Mouse (Mus musculus) brain, embryonic 18.5 days (tissue): ENCODE measurements around the gene Stradb.
A peak's percentile ranks its signal among the peaks of the same experiment; 100 is the strongest.
"Not testable (repeated sequence)": the region's sequence is repeated elsewhere in the genome, so short reads cannot be mapped to it uniquely, and the experiment has no call there.

Experiments used
- DNase-seq: peaks from one replicate; pipeline ENCODE4 v3.0.0-alpha.2; 2012; ENCODE audit warnings: low read depth, low spot score

The Stradb gene

DNA sequence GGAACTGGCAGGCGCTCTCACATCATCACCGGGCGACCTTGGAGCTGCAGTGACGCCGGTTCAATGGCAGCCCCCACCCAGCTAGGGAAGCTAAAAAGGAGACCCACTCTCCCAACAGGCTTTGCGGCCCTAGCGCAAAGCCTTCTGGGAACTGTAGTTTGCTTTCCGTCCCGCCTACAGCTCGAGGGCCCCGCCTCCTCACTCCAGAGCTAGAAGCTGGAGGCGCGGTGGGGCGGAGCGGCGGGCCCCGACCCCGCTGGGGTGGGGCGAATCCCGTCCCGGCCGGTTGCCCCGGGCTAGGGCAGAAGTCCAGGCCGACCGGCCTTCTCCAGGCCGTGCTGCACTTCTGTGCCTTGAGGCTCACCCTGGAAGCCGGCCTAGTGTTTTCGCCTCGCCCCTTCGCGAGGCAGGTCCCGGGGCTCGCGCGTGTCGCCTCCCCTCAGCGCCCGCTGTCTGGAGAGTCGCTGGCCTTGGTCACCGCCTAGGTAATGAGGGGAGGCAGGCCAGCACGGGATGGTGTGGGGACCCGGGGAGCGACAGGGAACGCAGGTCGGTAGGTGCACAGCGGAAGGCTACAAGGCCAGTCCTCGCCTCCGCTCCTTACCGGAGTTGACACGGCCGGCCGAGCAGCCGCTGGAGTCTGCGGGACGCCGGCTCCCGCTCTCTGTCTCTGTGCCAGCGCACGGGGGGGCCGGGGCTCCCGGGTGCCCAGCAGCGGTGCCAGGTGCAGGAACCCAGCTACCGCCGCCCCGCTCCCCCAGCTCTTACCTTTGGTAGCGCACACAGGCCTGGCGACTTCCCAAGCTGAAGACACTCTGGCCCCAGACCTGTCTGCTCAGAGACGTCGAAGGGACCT lies at the start of gene Stradb, which contains the start of gene Trak2:
Gene Stradb (plus strand): TSS at position 157 of the 856 bp plus-strand sequence.
Gene Trak2 (minus strand): TSS at position 65 of the 856 bp plus-strand sequence.
- peak; percentile 92 for DNase-seq

DNA sequence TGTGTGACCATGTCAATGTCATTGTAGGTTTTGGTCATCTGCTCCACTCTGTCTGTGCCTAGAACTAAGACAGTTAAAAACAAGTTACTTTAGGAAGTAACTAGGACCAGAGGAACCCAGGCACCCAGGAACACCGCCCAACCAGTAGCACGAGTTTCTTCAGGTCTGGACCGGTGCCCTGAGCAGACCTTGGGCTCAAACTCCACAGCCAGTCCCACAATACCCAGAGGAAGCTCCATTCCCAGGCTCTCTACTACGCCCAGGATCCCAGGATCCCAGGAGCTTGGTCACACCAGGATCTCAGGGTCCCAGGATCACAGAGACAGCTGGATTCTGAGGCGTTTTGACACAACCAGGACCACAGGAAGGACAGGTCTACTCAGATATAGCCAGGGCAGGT lies 46.7 kb upstream of the Stradb start:
- no peak for DNase-seq

DNA sequence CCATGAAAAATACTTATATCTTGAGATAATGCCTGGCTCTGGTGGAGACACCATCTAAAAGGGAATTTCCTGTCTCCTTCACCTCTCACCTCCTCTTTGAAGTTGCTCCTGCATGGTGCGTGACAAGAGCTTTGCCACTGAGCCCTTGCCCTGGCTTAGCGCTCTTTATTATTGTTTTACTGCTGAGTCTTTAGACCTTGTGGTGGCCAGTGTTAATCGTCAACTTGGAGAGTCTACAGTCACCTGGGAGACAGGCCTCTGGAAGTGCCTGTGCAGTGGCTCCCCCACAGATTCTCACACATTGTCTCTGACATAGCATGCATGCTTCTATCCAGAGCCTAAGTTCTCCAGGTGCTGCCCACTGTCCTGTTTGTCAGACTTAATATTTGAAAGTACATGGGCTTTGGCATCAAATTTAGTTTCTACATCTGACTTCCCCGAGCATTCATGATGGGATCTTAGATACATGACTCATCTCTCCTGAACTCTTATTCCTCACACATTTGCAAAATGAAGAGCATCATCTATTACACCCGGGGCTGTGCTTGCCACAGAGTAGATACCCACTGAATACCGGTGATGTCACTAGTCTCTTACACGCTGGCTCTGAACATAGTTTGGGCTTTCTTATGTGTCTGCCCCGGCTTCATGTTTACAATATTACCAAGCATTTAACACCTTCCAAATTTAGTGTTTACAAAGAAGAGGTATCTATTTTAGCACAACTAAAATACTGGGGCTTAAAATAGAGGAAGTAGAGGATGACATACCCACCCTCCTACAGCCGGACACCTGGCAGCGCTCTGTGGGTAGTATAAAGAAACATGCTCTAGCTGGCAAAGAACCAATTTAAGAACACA lies 36.3 kb upstream of the Stradb start:
- no peak for DNase-seq

DNA sequence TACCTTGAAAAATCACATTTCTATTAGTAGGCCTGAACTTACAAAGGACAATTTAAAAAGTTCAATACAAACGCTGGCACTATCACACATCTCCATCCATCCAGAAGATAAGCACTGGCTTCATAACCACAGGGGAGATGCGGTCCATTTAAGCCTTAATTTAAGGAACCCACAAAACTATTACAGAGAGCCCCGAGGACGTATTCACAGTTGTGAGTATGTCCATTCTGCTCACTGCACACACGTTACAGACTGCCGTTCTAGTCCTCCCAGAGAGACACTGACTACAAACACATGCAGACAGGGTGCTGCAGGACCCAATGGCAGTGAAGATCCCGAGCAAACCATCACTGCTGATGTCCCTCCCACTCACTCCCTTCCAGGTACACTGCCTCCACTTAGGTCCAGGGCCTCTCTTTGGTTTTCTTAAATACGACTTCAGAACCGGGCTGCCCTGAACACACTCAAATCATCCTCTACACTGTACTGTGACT lies 35.7 kb upstream of the Stradb start:
- DNase-seq: no peak

DNA sequence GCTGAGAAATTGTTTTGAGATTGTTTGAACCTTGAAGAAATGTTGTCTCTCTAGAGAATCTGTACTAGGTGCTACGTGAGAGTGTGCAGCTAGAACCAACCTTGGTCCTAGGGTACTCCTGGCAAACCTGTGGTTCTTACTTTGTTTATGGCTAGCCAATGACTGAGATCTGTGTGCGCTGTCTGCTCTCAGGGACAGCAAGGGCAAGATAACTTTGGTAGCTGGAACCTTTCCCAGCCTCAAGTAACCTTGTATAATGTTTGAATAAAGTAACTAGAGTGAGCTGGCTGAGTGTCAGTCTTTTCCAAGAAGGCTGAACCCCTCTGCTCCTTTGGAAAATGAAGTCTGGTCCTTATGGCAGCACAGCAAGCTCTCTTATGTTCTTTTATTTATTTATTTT lies 27.8 kb upstream of the Stradb start:
- DNase-seq: no peak

DNA sequence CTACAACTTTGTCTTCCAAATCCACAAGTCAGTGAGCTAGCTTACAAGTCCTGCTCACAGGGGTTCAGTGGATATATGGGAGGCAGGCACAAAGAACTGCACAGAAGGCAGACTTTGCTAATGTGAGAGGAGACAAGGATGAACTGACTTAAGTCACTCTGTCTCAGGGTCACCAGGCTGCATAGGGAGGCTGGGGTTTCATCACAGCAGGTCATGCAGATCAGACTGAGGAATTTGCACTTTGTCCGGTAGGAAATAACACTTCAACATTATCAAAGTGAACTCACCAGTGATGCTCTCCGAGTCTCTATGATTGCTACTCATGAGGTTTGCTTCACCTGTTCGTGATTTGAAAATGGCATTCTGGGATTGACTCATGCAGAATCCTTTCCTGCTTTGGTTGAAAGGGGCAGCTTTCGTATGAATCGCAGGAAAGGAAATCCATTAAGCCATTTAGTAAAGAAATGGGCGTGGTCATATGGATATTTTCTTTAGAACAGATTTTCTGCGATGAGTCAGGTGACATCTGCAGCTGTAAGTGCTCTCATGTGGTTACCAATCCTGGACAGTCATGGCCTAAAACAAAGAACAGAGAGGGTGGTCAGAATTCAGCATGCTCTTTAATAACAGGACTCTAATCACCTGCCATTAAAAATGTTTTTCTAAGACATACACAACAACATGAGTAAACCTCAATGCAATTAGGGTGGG lies 27.2 kb upstream of the Stradb start:
- DNase-seq: no peak

DNA sequence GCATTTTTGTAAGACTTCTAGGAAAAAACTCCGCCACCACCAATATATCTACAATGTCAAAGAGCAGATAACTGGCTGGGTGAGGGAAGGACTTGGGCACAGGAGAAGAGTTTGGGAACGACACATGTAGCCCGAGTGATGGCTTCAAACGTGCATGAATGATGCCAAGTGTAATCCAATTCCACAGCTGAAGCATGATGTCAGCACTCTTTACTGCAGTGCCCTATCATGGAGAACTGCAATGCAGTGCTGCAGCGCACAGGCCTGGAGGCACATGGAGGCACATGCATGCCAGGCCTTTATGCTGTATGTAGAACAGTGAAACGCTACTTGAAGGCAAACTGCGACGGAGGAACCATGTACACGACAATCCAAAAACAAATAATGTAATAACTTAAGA lies 26.6 kb upstream of the Stradb start:
- DNase-seq: no peak

DNA sequence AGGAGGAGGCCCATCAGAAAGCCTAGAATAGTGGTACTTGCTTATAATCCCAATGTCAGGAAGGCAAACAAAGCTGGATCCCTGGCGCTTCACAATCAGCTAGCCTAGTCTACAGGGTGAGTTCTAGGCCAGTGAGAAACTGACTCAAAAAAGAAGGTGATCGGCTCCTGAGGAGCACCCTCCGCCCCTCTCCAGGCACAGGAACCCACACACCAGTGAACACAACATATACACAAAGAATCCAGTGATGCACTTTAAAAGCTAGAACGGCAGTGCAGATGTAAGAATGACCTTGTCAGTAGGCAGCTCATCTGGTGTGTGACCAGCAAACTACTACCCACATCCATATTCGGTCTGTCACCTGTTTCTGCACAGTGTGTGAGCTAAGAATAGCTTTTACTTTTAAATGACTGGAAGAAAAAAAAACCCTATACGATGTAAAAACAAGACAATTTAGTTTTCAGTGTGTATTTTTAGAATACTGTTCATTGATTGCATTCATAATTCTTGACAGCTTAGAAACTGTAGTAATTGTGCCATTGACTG lies 23.7 kb upstream of the Stradb start:
- DNase-seq: no peak

DNA sequence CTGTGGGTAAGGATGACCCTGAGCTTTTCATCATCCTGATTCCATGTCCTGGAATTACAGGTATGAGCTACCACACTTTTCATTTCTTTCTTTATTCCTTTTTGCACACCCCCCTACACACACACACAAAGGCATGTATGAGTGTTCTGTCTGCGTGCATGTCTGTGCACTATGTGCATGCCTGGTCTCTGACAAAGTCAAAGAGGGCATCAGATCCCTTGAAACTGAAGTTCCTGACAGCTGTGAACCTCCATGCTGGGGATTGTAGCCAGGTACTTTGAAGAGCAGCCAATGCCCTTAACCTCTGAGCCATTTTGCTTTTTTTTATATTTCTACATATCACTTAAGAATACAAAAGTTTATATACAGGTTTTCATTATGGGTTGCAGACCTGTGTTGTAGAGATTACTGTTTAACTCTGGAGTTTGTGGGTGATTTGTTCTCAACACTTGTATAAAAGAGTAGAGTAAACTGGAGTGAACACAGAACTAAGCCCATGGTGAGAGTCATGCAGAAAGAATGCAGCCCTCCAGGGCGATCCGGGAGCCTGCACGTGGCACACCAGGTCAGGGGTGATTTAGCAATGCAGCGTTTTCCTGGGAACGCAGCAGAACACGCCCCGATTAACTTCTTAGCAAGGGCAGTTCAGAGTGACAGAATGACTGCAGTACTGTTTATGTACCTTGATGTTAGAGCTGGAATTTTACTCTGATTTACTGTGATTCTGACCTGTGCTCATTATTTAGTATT lies 22.2 kb upstream of the Stradb start:
- no peak for DNase-seq

DNA sequence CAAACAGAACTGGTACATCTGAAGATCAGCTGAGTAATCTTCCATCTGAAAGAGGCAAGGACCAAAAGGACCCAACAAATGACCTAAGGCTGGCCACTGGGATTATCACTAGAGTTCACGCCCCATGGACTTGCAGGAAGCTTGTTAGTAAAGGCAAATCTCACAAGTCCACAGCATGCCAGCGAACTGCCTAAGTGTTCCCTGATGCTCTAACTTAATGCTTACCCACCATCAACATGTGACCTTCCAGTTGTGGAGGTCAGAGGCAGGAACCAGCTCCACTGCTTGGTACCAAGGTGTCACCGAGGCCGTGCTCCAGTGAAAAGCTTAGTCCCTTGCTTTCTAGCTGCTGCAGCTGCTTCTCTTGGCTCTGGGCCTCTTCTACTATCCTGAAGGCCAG lies 21.5 kb upstream of the Stradb start:
- no peak for DNase-seq

DNA sequence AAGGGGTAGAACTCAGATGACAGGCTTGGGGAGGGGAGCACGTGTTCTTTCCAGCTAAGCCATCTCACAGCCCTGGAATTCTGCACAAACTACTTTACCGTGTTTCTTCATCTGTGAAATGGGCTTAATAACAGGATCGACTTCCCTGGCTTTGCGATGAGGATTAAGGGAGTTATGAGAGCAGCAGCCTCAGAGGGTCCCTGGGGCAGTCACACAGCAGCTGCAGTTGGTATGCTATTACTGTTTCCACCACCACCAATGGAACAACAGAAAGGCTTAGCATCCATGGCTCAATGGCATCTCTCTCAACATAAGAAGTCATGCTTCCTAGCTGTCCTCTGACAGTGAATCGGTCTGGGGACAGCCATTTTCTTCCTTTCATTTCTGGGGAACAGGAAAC lies 20.8 kb upstream of the Stradb start:
- no peak for DNase-seq

DNA sequence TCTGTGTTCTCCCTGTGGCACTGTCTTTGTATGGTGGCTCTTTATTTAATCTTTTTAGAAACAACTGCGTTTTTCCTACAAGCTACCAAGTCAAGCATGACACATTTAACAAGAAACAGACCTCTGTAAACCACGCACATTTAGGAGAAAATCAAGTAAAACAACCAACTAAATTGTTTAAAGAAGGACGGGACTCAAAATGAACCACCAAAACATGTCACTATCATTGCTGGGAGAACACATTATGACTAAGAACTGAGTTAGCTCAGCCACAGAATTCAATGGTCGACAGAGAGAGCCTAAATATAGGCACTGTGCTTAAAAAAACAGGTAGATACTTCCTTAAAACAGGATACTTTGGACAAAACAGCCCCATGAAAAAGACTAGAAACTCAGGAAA lies 20.3 kb upstream of the Stradb start:
- DNase-seq: no peak

DNA sequence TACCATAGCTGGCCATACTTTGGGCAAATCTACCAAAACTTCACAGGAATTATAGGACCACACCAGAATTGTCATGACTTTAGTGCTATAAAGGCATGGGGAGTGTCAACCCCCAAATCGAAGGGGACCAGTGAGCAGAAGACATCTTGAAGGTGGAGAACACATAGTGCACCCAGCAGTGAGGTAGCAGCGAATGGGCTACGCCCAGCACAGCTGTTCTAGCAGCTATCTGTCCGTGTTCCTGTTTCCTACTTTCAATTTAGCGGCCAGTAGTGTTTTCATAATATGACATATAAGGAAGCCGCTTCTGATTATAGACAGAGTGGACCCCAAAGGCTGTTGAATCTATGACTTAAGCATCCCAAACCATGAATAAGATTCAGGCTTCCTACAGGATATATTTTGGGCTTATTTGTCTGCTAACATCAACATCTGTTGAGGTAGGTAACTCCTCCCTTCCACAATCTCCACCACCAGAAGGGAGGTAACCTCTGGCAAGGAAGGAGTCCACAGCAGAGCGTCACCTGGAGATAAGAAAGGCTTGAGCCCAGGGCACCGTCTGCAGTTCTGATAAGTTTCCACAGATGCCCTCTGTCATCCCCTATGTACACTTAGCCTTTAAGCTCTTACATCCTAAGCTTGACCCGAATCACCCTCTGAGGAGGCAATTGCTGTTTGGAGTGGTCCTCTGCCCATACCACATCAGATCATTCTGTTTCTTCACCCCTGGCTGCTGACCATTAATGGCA lies 19.5 kb upstream of the Stradb start:
- DNase-seq: no peak

DNA sequence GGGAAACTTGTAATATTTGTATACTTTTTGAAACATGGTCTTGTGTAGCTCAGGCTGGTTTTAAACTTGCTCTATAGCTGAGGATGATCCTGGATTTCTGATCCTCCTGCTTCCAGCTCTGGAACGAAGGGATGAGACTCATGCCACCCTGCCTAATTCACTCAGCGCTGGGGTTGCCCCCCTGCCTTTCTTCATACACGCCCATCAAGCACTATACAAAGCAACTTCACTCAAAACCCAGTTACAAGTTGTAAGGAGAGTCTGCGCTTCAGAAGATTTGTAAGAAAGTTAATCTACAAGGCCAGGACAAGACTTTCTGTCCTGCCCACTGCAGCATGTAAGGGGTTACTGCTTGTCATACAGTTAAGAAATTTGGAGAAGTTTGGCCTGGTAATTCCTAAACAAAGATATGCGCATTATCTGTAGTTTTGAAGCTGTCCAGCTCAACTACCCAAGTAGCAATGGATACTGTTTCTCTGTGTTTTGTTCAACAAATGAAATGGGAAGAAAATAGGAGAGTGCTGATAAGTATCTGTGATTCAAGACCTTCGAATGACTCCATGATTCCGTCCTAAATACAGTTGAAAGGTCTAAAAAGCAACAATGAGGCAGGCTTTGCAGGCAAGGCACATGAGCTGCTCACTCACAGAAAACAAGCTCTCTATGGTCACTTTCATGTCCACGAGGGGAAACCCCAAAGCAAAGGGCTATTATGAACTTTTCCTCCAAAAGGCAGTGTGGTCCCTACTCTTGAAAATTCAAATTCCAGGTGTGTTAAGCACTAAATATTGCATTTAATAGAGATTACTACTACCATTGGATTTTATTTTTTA lies 18.5 kb upstream of the Stradb start:
- DNase-seq: no peak

DNA sequence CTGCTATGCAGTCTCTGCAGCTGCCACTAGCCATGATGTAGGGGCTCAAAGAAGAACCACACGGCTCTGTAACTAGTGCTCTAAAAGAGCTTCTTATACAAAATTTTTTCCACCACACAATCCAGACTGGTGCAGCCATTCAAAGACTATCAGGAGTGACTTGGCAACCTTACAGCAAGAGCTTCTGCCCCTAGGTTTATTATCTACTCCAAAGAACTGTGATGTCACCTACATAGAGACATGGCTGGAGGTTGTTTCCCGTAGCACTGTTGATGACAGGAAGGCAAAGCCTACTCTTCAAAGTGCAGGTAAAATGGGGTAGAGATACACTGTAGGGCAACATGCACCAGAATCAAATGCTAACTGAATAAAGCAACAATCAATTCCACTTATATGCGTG lies 17.6 kb upstream of the Stradb start:
- no peak for DNase-seq

DNA sequence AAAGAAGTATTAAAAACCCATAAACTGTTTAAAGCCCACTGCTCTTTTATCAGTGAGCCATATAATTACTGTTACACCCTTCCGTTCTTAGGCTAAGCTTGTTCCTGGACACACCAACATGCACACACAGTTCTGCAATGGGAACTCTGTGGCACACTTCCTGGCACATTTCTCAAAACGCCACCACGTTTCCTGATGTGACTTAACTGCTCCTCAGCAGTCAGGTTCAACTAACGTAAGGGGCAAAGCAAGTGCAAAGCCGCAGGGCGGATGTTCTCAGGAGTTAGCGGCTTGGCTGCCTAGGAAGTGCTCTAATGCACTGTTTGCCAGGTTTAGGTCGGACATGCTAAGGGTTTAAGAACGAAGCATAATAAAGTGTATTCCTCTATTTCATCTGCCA lies 17.1 kb upstream of the Stradb start:
- DNase-seq: no peak

DNA sequence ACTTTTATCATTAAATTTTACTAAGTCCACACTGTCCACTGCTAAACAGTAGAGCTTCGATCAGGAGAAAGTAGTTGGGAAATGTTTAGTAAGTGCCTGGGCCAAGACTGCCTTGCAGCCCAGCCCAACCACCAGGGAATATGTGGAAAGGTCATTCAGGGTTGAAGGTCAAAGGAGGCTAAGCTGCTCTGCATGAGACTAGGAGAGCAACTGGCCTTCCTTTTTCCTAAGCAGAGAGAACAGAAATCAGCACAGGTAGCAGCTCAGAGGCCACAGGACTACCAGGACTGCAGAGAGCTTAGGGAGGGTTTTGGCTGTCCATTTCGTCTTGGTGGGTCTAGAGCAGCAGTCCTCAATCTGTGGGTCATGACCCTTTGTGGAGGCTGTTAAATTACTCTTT lies 15.4 kb upstream of the Stradb start:
- no peak for DNase-seq

DNA sequence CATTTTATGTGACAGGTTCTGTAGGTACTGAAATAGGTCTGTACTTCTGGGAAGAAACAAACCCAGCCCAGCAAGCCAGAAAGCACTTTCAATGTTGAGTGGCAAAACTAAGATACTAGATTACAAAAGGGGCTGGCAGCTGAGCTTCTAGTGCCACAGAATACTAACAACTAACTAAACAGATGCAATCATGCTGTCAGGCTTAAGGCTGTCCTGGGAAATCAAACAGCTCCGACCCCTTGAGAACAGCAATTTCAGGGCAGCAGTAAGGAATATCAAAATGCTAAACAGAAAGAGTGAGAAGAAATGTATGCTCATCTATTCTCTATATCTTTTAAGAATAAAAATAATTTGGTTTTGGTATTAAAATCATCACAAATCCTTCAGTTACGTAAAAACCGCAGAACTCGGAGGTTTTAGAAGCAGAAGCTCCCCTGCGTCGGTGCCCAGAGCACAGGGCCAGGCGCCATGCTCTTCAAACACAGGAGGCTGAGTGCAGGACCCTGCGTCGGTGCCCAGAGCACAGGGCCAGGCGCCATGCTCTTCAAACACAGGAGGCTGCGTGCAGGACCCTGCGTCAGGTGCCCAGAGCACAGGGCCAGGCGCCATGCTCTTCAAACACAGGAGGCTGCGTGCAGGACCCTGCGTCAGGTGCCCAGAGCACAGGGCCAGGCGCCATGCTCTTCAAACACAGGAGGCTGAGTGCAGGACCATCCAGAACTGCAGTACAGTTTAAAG lies 14.4 kb upstream of the Stradb start:
- DNase-seq: not testable (repeated sequence)

DNA sequence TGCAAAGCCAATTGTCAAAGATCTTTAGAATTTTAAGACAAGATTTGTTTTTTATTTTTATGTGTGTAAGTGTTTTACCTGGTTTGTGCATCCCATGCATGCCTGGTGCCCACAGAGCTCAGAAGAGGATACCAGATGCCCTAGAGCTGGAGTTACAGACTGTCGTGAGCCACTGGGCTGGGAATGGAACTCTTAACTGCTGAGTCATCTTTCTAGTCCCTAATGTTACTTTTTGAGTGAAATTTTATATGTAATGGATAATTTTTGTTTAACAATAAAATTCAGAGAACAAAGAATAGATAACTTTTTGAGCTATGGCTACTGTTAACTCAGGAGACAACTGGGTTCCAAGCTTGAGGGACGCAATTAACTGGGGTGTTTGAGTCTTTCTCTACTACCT lies 13.6 kb upstream of the Stradb start:
- DNase-seq: no peak
